Comparison of ENCODE assay signal across 10 mouse cellular contexts in the genomic region with DNA sequence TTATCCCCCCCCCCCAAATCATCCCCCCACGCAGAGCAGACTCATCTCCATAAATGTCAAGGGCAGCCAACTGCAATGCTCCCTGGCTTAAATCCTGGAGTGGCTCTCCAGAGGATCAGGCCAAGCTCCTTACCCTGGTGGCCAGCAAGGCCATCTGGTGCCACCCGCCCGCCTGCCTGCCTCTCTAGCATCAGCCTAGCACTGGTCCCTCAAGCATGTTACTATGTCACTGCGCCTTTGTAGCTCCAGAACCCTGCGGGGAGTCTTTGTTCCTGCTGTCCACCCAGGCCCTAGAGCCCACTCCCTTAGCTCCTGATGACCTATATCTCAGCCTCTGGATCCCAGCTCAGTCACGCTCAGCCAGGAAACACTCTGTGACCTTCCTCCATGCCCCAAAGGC. TPM values are rescaled to one million over a fixed set of nuclear protein-coding genes. Genes with fewer than 3 reads are reported as not detected.
DNase-seq lines count a peak whose midpoint lies in the region; ATAC-seq and TF ChIP-seq lines count a peak whose summit lies in the region.
"Had no signal": no experiment of that assay in that cellular context is flagged by ENCODE, and none has a peak within 500 bp of the region (broad histone marks: within the 10 kb centered on the region; RNA-seq: fewer than 3 reads in every experiment).

No protein-coding gene starts in this region.

- no peak for TF ChIP-seq POLR2A in brain, embryonic 14.5 days (IDR thresholded peaks at IDR 0.05; ENCODE audit: borderline replicate concordance, extremely low read depth, insufficient read depth, insufficient read length, poor library complexity, severe bottlenecking)

- ATAC-seq in heart, embryonic 13.5 days (ENCODE audit: extremely low read depth, insufficient number of reproducible peaks, low FRiP score, low TSS enrichment), result no peak
- peak; percentile 34; the same call in 1 of the 2 replicates for ATAC-seq in midbrain, postnatal 0 days (ENCODE audit: low FRiP score)
- ATAC-seq in inflammation-experienced regulatory T-cells, adult 6 months, result no peak

- no peaks in the 10 kb centered on the region for H3K27me3 ChIP-seq in heart, embryonic 13.5 days (replicated peaks)
- no peaks in the 10 kb centered on the region for H3K27me3 ChIP-seq in hindbrain, embryonic 10.5 days (ENCODE audit: insufficient read depth, poor library complexity, severe bottlenecking)
- no peaks in the 10 kb centered on the region for H3K27me3 ChIP-seq in midbrain, postnatal 0 days (ENCODE audit: insufficient read depth, low read length)
- no peaks in the 10 kb centered on the region for H3K27me3 ChIP-seq in limb, embryonic 10.5 days (ENCODE audit: low read depth, poor library complexity, severe bottlenecking)
- H3K27me3 ChIP-seq: limb, embryonic 12.5 days; stomach, embryonic 15.5 days had no signal

- peaks cover 26% of the 10 kb centered on the region for H3K36me3 ChIP-seq in heart, embryonic 13.5 days
- peaks cover 58% of the 10 kb centered on the region for H3K36me3 ChIP-seq in hindbrain, embryonic 10.5 days
- H3K36me3 ChIP-seq in midbrain, postnatal 0 days (ENCODE audit: insufficient read depth, low read length), result no peaks in the 10 kb centered on the region
- H3K36me3 ChIP-seq in limb, embryonic 10.5 days, result peaks cover 61% of the 10 kb centered on the region
- H3K36me3 ChIP-seq: stomach, embryonic 15.5 days had no signal

- 72% methylated on average over 6 of the region's 6 CpGs for WGBS in heart, embryonic 13.5 days
- 59% methylated on average over 6 of the region's 6 CpGs for WGBS in hindbrain, embryonic 10.5 days
- WGBS in midbrain, postnatal 0 days, result 46% methylated on average over 6 of the region's 6 CpGs
- 83% methylated on average over 6 of the region's 6 CpGs for WGBS in limb, embryonic 10.5 days

- no peak overlapping the region for H3K4me3 ChIP-seq in heart, embryonic 13.5 days
- no peak overlapping the region for H3K4me3 ChIP-seq in hindbrain, embryonic 10.5 days
- no peak overlapping the region for H3K4me3 ChIP-seq in midbrain, postnatal 0 days (ENCODE audit: low read depth, low read length)
- no peak overlapping the region for H3K4me3 ChIP-seq in limb, embryonic 10.5 days
- H3K4me3 ChIP-seq: limb, embryonic 12.5 days; stomach, embryonic 15.5 days had no signal

- H3K27ac ChIP-seq in heart, embryonic 13.5 days (replicated peaks), result peak overlapping the region; percentile 98
- H3K27ac ChIP-seq in hindbrain, embryonic 10.5 days, result peak overlapping the region; percentile 80
- peak overlapping the region; percentile 12; the same call in 1 of the 2 replicates for H3K27ac ChIP-seq in midbrain, postnatal 0 days (ENCODE audit: low read depth, low read length)
- H3K27ac ChIP-seq in limb, embryonic 10.5 days, result no peak overlapping the region
- H3K27ac ChIP-seq: limb, embryonic 12.5 days; stomach, embryonic 15.5 days had no signal

- peak overlapping the region; percentile 73 for H3K9ac ChIP-seq in heart, embryonic 13.5 days
- H3K9ac ChIP-seq in midbrain, postnatal 0 days (replicated peaks; ENCODE audit: low read length, poor library complexity, severe bottlenecking), result no peak overlapping the region
- H3K9ac ChIP-seq: limb, embryonic 12.5 days; stomach, embryonic 15.5 days had no signal

- H3K9me3 ChIP-seq in heart, embryonic 13.5 days, result no peaks in the 10 kb centered on the region
- no peaks in the 10 kb centered on the region for H3K9me3 ChIP-seq in hindbrain, embryonic 10.5 days
- H3K9me3 ChIP-seq in midbrain, postnatal 0 days (ENCODE audit: low read length), result no peaks in the 10 kb centered on the region
- H3K9me3 ChIP-seq in limb, embryonic 10.5 days (replicated peaks), result no peaks in the 10 kb centered on the region
- H3K9me3 ChIP-seq: limb, embryonic 12.5 days; stomach, embryonic 15.5 days had no signal

- H3K4me1 ChIP-seq in heart, embryonic 13.5 days, result peaks cover 98% of the 10 kb centered on the region
- H3K4me1 ChIP-seq in hindbrain, embryonic 10.5 days (replicated peaks), result peaks cover 88% of the 10 kb centered on the region
- peaks cover 11% of the 10 kb centered on the region for H3K4me1 ChIP-seq in midbrain, postnatal 0 days (ENCODE audit: insufficient read depth, low read length)
- H3K4me1 ChIP-seq in limb, embryonic 10.5 days, result peaks cover 29% of the 10 kb centered on the region

- no peak for DNase-seq in heart, adult 9 months (ENCODE audit: low spot score in 2 of 2)
- DNase-seq in brain, embryonic 14.5 days (ENCODE audit: low read depth), result peak; percentile 56
- peak; percentile 34 for DNase-seq in hindbrain, embryonic 10.5 days (ENCODE audit: low spot score)
- DNase-seq in midbrain, postnatal 0 days (ENCODE audit: low spot score), result peak; percentile 73
- DNase-seq in thymus, postnatal 36 days, result no peak
- no peak for DNase-seq in limb, embryonic 10.5 days (ENCODE audit: low spot score)

- H3K4me2 ChIP-seq in heart, embryonic 13.5 days, result no peak overlapping the region
- no peak overlapping the region for H3K4me2 ChIP-seq in midbrain, postnatal 0 days (ENCODE audit: low read depth, low read length, poor library complexity, severe bottlenecking)
- H3K4me2 ChIP-seq: limb, embryonic 12.5 days; stomach, embryonic 15.5 days had no signal

- TF ChIP-seq CTCF in brain, embryonic 14.5 days (IDR thresholded peaks at IDR 0.05; ENCODE audit: borderline replicate concordance, extremely low read depth, insufficient read depth, insufficient read length), result no peak
- TF ChIP-seq CTCF in midbrain, postnatal 0 days (IDR thresholded peaks at IDR 0.05), result no peak

RNA-seq across cellular contexts. Expression of a gene that starts 7.4 kb away (rescaled TPM):
- 51.2 and 52.2 TPM in 2 replicates for polyA plus RNA-seq in heart, embryonic 13.5 days (2015; fragmentation: Nextera tagmentation; extraction: Ambion mirVana)
- 79.9 and 107 TPM in 2 replicates for polyA plus RNA-seq in brain, embryonic 14.5 days (2012; rRNA removed)
- polyA plus RNA-seq in hindbrain, embryonic 10.5 days (2016; fragmentation: Nextera tagmentation; extraction: Ambion mirVana), result 57.5 and 71.8 TPM in 2 replicates
- total RNA-seq in midbrain, postnatal 0 days (2014; rRNA removed), result 52.3 and 75.5 TPM in 2 replicates
- 54.3 and 56.2 TPM in 2 replicates for polyA plus RNA-seq in midbrain, postnatal 0 days (2015; fragmentation: Nextera tagmentation; extraction: Ambion mirVana)
- 10 to 100 TPM; 18.4 to 21.9 (median 18.7) TPM for polyA plus RNA-seq in inflammation-experienced regulatory T-cells, adult 6 months (2017; shearing (Covaris generic))
- 40.5 and 42.6 TPM in 2 replicates for polyA plus RNA-seq in limb, embryonic 10.5 days (2016; fragmentation: Nextera tagmentation; extraction: Ambion mirVana)

RNA-seq across cellular contexts. Expression of a gene that starts 51.2 kb away (rescaled TPM):
- polyA plus RNA-seq in heart, embryonic 13.5 days (2015; fragmentation: Nextera tagmentation; extraction: Ambion mirVana), result 4.7 and 5.6 TPM in 2 replicates
- 17.7 and 23.9 TPM in 2 replicates for polyA plus RNA-seq in brain, embryonic 14.5 days (2012; rRNA removed)
- 12.2 and 12.5 TPM in 2 replicates for polyA plus RNA-seq in hindbrain, embryonic 10.5 days (2016; fragmentation: Nextera tagmentation; extraction: Ambion mirVana)
- total RNA-seq in midbrain, postnatal 0 days (2014; rRNA removed), result 42.9 and 45.4 TPM in 2 replicates
- polyA plus RNA-seq in midbrain, postnatal 0 days (2015; fragmentation: Nextera tagmentation; extraction: Ambion mirVana), result 25.8 and 30.8 TPM in 2 replicates
- polyA plus RNA-seq in inflammation-experienced regulatory T-cells, adult 6 months (2017; shearing (Covaris generic)), result 10 to 100 TPM in 2 of 3 experiments, 1 to 10 TPM in 1; 5.9 to 20.1 (median 14.8) TPM
- 7.1 and 8.3 TPM in 2 replicates for polyA plus RNA-seq in limb, embryonic 10.5 days (2016; fragmentation: Nextera tagmentation; extraction: Ambion mirVana)

Comparison
In these comparisons a context has a peak if more than half of its experiments do, and no peak if none do; other contexts are left out.
1. DNase-seq: peak in brain, embryonic 14.5 days (single experiment), hindbrain, embryonic 10.5 days (single experiment) and midbrain, postnatal 0 days (single experiment); none in heart, adult 9 months (0 of 2), thymus, postnatal 36 days (0 of 2) and limb, embryonic 10.5 days (single experiment).